Mouse (Mus musculus) right cerebral cortex, postnatal 25 days (tissue): ENCODE results near the gene Cd320.
"Not testable (repeated sequence)": the region's sequence is repeated elsewhere in the genome, so short reads cannot be mapped to it uniquely, and the experiment has no call there.

ENCODE experiments used
- DNase-seq: peaks from one replicate; pipeline ENCODE4 v3.0.0; 2022

The Cd320 gene

DNA sequence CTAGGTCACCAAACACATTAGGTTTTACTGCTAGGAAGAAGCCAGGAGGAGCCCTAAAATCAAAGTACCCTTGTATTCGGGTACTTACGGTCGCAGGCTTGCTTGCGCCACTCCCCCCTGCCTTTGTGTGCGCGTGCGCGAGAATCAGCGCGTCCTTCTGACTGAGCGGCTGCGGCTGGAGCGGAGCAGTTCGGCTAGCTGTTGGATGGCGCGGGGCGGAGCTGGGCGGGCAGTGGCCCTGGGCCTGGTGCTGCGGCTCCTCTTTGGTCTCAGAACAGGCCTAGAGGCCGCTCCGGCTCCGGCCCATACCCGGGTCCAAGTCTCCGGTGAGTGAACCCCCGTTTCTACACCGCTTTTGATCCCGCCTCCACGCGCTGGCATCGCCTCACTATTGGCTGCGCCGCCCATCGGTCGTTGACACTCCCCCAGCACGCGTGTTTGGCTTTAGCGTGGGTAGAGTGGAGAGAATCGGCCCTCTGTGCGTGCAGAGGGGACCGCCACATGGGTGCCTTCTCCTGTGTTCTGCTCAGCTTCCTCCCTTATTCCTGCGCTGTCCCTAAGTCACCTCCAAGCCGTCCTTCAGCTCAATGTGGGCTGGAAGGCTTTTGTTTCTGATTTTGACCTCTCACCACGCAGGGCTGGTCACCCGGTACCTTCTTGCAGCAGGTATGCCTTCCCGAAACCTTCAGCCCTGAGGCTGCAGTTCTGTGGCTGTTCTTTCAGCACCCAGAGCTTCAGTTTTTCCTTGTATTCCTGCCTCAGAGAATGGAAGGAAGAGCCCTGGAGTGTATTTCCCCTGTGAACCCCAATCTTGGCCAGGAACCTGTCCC, at the start of gene Cd320:
Cd320 (plus strand) TSS at position 126 of the 830 bp plus-strand sequence.
- peak; percentile 93 for DNase-seq

DNA sequence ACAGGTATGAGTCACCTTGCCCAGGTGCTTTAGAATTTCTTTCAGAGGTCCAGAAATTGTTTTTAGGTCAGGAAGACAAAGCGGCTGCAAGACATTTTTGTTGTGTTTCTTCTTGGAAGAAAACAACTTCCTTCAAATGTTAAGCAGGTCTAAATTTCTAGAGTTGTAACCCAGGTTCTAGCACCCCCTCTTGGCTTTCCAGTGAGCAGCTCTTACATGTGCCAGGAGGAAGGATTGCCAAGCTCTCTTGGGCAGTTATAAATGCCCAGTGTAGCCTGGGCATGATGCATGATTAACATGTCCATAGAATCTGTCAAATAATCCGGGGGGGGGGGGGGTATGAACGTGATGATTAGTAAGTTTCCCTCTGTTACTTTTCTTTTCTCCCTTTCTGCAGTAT, 44.6 kb upstream of the Cd320 start:
- DNase-seq, result no peak

GRCm38 (mm10) chr17:33799277-33799676, 43.6 kb upstream of the Cd320 start:
- DNase-seq, result no peak

DNA sequence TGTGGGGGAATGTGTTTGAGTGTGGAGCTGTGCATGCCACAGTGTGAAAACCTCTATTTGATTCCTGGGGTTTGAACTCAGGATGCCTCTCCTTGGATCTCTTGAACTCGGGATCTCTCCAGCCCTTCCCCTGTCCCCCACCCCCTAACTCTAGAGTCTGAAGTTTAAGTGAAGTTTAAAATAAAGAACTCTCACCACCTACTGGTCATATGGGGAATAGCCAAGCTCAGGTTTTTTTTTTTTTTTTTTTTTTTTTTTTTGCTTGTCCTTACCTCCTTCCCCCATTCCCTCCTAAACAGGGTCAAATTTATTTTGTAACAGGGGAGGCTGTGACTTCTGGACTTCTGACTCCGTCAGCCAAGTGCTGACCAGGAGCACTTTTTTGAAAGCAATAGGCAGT, 40.7 kb upstream of the Cd320 start:
- no peak for DNase-seq

DNA sequence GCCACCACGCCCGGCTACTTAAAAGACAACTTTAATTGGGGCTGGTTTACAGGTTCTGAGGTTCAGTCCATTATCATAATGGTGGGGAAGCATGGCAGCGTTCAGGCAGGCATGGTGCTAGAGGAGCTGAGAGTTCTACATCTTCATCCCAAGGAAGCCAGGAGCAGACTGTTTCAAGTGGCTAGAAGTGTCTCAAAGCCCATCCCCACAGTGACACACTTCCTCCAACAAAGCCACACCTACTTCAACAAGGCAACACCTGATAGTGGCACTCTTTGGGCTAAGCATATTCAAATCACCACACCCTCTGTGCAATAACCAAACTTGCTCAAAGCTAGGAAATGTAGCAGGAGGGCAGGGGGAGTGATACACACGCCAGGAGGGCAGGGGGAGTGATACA, 38.7 kb upstream of the Cd320 start:
- no peak for DNase-seq

DNA sequence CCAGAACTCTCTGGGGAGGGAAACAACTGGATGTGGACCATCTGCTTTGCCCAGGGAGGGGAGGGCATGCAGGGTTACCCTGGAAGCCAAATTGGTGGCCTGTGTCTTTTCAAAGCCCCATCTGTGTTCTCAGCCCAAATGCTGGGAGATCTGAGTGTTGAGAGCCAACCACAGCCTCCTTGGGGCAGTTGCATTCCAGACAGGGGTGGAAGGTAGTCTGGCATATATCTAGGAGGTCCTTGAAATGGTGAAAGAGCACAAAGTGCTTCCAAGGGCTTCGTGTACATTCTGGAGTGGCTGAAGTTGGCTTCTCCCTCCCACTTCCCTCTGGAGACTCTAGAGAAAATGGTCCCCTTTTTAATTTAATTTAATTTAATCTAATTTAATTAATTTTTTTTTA, 38.1 kb upstream of the Cd320 start:
- no peak for DNase-seq

GRCm38 (mm10) chr17:33807181-33807888, 35.6 kb upstream of the Cd320 start:
- no peak for DNase-seq

GRCm38 (mm10) chr17:33808192-33808591, 34.7 kb upstream of the Cd320 start:
- DNase-seq, result no peak

GRCm38 (mm10) chr17:33810334-33811141, 32.4 kb upstream of the Cd320 start, which contains the start of gene Kank3:
Gene Kank3, plus strand, starts transcription at chr17:33810519.
- peak; percentile 91 for DNase-seq

GRCm38 (mm10) chr17:33811142-33811516, 31.8 kb upstream of the Cd320 start:
- no peak for DNase-seq

DNA sequence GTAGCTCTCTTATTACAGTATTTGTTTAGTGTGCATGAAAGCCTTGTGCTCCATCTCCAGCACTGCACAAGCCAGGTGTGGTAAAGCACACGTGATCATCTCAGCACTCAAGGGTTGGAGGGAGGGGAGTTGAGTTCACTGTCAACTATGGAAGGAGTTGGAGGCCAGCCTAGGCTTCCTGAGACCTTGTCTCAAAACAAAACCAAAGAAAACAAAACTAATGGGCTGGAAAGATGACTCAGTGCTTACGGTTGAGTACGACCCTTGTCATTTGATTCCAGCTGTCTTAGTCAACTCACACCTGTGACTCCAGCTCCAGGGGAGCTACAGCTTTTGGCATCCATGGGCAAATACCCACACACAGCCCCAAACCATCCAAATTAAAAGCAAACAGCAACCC, 30.4 kb upstream of the Cd320 start:
- DNase-seq, result no peak

DNA sequence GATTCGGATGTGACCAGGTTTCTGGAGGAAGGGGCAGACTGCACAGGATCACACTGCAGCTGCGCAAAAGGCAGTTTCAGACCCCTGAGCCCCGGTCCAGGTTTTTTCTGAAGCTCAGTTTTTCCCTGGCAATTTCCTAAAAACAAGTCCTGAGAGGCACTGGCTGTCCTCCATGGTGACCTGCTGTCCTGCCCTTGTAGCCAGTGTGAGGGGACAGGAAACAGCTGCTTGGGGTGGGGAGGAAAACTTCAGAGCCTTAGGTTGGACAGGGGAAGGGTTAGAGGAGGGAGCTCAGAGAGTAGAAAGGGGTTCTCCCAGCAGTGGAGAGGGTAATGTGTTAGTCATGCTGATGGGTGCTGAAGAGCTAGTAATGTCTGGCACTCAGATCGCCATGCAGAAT, 29.9 kb upstream of the Cd320 start:
- DNase-seq, result no peak

DNA sequence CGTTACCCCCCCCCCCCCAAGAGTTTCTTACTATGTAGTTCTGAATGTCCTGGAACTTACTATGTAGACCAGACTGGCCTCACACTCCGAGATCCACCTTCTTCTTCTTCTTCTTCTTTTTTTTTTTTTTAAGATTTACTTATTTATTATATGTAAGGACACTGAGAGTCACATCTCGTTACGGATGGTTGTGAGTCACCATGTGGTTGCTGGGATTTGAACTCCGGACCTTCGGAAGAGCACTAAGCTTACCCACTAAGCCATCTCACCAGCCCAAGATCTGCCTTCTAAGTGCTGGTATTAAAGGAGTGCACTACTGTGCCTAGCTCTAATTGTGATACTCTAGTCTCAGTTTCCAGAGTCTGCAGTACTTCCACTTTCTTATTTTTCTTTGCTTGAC, 27.5 kb upstream of the Cd320 start:
- DNase-seq, result no peak

GRCm38 (mm10) chr17:33816612-33817011, 26.3 kb upstream of the Cd320 start:
- no peak for DNase-seq

GRCm38 (mm10) chr17:33817184-33817968, 25.5 kb upstream of the Cd320 start:
- DNase-seq, result peak; percentile 94

- no peak for DNase-seq
Measured at GRCm38 (mm10) chr17:33817969-33818643, 24.8 kb upstream of the Cd320 start.

- DNase-seq, result no peak
Measured at GRCm38 (mm10) chr17:33822436-33822959, 20.4 kb upstream of the Cd320 start.

- DNase-seq, result not testable (repeated sequence)
Measured at GRCm38 (mm10) chr17:33823171-33823570, 19.7 kb upstream of the Cd320 start.

DNA sequence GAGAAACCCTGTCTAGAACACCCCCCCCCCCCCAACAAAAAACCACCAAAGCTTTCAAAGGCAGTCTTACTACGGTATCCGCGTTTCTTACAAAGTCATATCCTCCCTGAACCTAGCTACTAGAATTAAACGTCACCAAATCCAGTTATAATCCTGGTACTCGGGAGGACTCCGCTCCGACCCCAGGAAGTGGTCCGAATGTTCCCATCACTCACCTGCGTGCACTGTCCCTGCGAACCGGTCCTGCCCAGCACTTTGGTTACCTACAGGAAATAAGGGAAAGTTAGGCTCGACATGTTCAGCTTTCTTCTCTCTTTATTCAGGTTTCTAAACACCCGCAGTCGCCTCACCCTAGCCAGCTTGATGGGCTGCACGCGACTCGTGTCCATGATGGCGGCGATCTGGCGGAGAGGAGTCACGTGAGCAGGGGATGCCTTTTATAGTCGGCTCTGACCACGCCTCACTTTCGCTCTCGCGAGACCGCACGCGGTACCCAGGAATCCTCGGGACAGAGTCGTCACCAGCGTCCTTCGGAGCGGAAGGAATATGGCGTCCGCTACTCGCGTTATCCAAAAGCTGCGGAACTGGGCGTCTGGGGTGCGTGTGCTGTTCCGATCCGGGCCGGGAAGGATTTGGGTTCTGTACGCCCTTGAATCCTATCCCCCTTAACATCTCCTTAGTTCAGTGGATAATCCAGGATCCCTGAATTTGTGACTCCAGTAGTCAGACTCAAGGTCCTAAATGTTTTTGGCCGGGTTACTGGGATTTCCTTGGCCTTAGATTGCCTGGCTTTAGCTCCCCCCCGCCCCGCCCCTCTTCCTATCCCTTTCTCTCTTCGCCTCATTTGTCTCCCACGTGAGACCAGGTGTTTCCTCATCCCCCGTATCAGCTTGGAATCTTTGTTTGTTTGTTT, 18.6 kb upstream of the Cd320 start, which contains the start of the genes Rps28 and Ndufa7:
Rps28 (minus strand) TSS at position 479 of the 913 bp plus-strand sequence.
Ndufa7 (plus strand) TSS at position 489 of the 913 bp plus-strand sequence.
- DNase-seq, result peak; percentile 98

DNA sequence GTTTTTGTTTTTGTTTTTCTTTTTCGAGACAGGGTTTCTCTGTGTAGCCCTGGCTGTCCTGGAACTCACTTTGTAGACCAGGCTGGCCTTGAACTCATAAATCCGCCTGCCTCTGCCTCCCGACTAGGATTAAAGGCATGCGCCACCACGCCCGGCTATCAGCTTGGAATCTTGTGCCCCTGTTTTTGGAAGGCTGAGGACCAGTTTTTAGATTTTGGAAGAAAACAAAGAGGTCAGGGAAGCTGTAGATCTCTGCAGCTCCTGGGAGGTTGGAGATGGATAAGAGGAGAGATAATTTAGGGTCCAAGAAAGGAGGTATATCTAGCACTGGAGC, 17.9 kb upstream of the Cd320 start:
- not testable (repeated sequence) for DNase-seq
